Mouse (Mus musculus): ENCODE measurements around the gene Nkd1. TPM values are rescaled to one million over a fixed set of nuclear protein-coding genes. Genes with fewer than 3 reads are reported as not detected.

Gene Nkd1
- 27.8 and 28.4 TPM in 2 replicates for polyA plus RNA-seq (2015; fragmentation: Nextera tagmentation; extraction: Ambion mirVana)

DNA sequence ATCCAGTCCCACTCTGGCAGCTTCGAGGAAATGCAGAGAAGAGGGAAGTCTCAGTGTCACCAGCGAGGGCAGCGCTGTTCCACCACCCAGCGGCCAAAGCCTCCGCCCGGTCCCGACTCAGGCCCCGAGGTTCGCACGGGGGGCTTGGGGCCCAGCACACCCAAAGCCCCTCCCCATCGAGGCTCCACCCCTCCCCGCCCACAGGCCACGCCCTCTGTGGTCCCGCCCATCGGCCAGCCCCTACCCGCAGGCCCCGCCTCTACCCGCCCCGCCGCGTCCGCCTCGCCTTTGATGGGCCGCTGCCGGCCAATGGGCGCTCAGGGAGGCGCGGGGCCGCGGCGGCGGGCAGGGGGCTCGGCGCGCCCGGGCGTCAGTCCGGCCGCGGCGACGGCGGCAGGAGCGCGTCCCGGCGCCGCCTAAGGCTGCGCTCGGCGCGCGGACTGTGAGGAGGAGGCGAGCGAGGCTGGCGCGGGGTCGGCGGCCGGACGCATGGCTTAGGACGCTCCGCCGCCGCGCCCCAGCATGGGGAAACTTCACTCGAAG is at the start of gene Nkd1:
Gene Nkd1 (plus strand): TSS at position 370 of the 543 bp plus-strand sequence.
- H3K4me2 ChIP-seq (ENCODE audit: low read depth, low read length), result peak within 1 kb of the TSS; percentile 99
- H3K36me3 ChIP-seq (ENCODE audit: control insufficient read depth, insufficient read depth, low read length), result no peaks in the 10 kb centered on the region
- WGBS, result under 1% methylated on average over 65 of the region's 67 CpGs
- H3K4me3 ChIP-seq (ENCODE audit: low read length), result peak within 1 kb of the TSS; percentile 74
- H3K9ac ChIP-seq (ENCODE audit: low read depth, low read length), result peak within 1 kb of the TSS; percentile 82
- H3K27me3 ChIP-seq (replicated peaks; ENCODE audit: control insufficient read depth, insufficient read depth, low read length), result peaks cover 13% of the 10 kb centered on the region; the same call in 1 of the 2 replicates
- peaks cover 19% of the 10 kb centered on the region; the same call in 1 of the 2 replicates for H3K4me1 ChIP-seq (ENCODE audit: control insufficient read depth, insufficient read depth, low read length)
- H3K9me3 ChIP-seq (ENCODE audit: control insufficient read depth, low read length), result no peaks in the 10 kb centered on the region
- peak within 1 kb of the TSS; percentile 38; the same call in 1 of the 2 replicates for H3K27ac ChIP-seq (ENCODE audit: low read length)
- ATAC-seq, result peak; percentile 93

DNA sequence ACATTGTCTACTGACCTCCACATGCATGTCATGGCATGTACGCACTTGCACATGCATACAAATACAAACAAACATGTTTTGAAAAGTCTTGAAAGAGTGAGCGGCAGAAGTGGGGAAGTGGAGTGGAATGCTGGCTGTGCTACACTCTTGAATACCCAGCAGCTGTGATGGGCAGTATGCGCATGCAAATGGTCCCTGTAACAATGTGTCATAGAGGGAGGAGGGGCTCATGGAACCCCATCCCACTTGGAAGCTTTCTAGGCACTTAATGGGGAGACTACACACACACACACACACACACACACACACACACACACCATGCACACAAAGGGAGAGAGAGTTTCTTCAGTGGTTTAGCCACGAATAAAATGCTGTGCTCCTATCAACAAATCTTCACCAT is 39.9 kb upstream of the Nkd1 start:
- WGBS, result 79% methylated on average over 4 of the region's 4 CpGs

DNA sequence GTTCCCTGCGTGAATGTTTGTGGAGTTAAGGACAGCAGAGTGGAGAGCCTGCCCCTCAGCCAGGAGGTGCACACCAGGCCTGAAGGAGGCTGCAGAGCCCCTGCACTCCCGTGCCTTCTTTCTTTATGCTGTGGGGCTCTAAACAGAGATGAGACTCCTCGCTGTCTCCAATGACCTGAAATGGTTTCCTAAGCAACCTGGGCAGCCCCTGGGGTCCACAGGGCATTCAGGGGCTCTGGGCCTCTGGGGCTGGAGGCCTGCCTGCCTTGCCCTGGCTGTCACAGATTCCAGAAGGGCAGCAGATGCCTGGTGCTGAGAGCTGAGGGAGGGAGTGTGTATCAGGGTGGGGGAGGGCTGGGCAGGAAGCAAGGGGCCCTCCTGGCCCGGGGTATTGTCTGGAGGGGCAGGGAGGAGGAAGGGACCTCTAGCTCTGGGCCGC is 32.7 kb upstream of the Nkd1 start:
- peak; percentile 38; the same call in 1 of the 2 replicates for ATAC-seq
- Histone ChIP-seq H3K4me1 (ENCODE audit: control insufficient read depth, insufficient read depth, low read length) (peaks cover 7% of the 10 kb centered on the region; the same call in 1 of the 2 replicates), H3K27ac (ENCODE audit: low read length) (no peak overlapping the region), H3K4me2 (ENCODE audit: low read depth, low read length) (no peak overlapping the region), H3K9me3 (ENCODE audit: control insufficient read depth, low read length) (no peaks in the 10 kb centered on the region), H3K4me3 (ENCODE audit: low read length) (no peak overlapping the region), H3K36me3 (ENCODE audit: control insufficient read depth, insufficient read depth, low read length) (no peaks in the 10 kb centered on the region), H3K27me3 (replicated peaks; ENCODE audit: control insufficient read depth, insufficient read depth, low read length) (no peaks in the 10 kb centered on the region), H3K9ac (ENCODE audit: low read depth, low read length) (no peak overlapping the region)
- WGBS, result 19% methylated on average over 5 of the region's 5 CpGs

More for the DNA sequence above, 39.9 kb upstream of the Nkd1 start:
- H3K9me3 ChIP-seq (ENCODE audit: control insufficient read depth, low read length), result no peaks in the 10 kb centered on the region
- no peaks in the 10 kb centered on the region for H3K4me1 ChIP-seq (ENCODE audit: control insufficient read depth, insufficient read depth, low read length)
- no peak overlapping the region for H3K27ac ChIP-seq (ENCODE audit: low read length)
- H3K27me3 ChIP-seq (replicated peaks; ENCODE audit: control insufficient read depth, insufficient read depth, low read length), result no peaks in the 10 kb centered on the region
- no peaks in the 10 kb centered on the region for H3K36me3 ChIP-seq (ENCODE audit: control insufficient read depth, insufficient read depth, low read length)
- H3K9ac ChIP-seq (ENCODE audit: low read depth, low read length), result no peak overlapping the region
- ATAC-seq, result no peak
- no peak overlapping the region for H3K4me3 ChIP-seq (ENCODE audit: low read length)
- no peak overlapping the region for H3K4me2 ChIP-seq (ENCODE audit: low read depth, low read length)

DNA sequence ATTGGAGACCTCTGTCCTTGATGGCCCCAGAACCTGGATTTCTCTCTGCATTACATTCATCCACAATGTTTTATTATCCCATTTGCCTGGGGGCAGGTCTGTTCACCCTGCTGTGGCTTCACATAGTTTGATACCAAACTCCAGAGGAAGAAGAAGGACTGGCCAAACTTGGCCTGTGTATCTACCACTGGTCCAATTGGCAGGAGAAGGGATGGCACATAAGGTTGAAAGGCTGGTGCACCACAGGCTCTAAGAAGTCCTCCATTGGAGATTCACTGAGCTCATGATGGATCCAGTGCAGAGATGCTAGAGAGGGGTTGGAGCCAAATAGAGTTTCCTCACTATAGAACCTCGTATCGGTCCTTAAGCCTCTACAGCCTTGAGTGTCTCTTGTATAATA is 27.1 kb upstream of the Nkd1 start:
- ATAC-seq, result no peak
- Histone ChIP-seq H3K4me3 (ENCODE audit: low read length) (no peak overlapping the region), H3K4me2 (ENCODE audit: low read depth, low read length) (no peak overlapping the region), H3K4me1 (ENCODE audit: control insufficient read depth, insufficient read depth, low read length) (no peaks in the 10 kb centered on the region), H3K9me3 (ENCODE audit: control insufficient read depth, low read length) (no peaks in the 10 kb centered on the region), H3K27ac (ENCODE audit: low read length) (no peak overlapping the region), H3K9ac (ENCODE audit: low read depth, low read length) (no peak overlapping the region), H3K27me3 (replicated peaks; ENCODE audit: control insufficient read depth, insufficient read depth, low read length) (no peaks in the 10 kb centered on the region), H3K36me3 (ENCODE audit: control insufficient read depth, insufficient read depth, low read length) (no peaks in the 10 kb centered on the region)
- WGBS, result 87% methylated on average over 2 of the region's 2 CpGs

DNA sequence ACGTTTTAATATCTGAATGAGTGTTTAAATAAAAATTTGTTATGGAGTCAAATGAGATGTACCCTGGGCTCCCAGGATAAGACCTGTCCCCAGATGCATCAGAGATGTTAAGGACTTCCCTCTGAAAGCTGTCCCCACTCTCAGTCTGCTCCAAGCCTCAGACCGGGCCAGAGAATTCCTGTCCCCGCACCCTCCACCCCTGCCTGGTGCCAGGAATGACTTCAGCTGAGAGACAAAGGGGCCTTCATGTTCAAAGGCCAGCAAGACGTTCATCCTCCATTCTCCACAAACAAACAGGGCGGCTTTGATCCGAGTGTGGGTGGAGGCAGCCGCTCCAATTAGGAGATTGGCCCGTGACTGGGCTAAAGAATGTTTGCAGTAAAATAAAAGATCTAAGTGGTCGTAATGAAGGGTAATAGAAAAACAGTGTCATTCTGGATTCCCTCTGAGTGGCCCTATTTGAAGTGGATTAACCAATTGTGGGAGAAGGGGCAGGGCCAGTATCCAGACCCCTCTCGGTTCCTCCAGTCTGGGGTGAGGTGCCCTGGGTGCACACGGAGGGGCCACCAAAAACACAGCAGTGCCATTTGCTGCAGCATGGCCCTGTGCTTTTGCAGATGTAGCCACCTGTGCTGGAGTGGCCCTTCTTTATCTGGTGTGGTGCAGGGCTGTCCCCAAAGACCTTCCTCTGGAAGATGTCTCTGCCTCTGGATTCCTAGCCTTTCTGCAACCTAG is 25.9 kb upstream of the Nkd1 start:
- WGBS, result 18% methylated on average over 11 of the region's 11 CpGs
- H3K4me3 ChIP-seq (ENCODE audit: low read length), result no peak overlapping the region
- no peaks in the 10 kb centered on the region for H3K4me1 ChIP-seq (ENCODE audit: control insufficient read depth, insufficient read depth, low read length)
- no peak overlapping the region for H3K27ac ChIP-seq (ENCODE audit: low read length)
- no peaks in the 10 kb centered on the region for H3K27me3 ChIP-seq (replicated peaks; ENCODE audit: control insufficient read depth, insufficient read depth, low read length)
- H3K36me3 ChIP-seq (ENCODE audit: control insufficient read depth, insufficient read depth, low read length), result no peaks in the 10 kb centered on the region
- H3K9ac ChIP-seq (ENCODE audit: low read depth, low read length), result no peak overlapping the region
- no peak overlapping the region for H3K4me2 ChIP-seq (ENCODE audit: low read depth, low read length)
- no peak for ATAC-seq
- H3K9me3 ChIP-seq (ENCODE audit: control insufficient read depth, low read length), result no peaks in the 10 kb centered on the region

DNA sequence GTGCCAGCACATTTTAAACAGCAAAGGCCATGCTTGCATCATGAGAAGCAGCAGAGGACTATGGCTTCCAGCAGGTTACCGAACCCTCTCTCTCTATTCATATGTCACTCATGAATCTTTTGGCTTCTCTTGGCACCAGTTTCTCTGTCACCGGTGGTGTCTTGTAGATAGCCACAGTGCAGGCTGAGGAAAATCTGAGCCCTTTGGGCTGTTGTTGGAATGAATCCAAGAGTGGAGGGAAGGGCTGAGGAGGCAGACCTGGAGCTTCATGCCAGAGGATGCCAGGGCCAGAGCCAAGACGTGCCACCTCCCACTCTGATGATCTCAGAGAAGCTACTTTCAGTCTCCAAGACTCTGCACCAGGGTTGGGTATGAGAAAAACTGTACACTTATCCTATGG is 19.0 kb upstream of the Nkd1 start:
- no peak for ATAC-seq
- Histone ChIP-seq H3K36me3 (ENCODE audit: control insufficient read depth, insufficient read depth, low read length) (no peaks in the 10 kb centered on the region), H3K4me1 (ENCODE audit: control insufficient read depth, insufficient read depth, low read length) (no peaks in the 10 kb centered on the region), H3K4me2 (ENCODE audit: low read depth, low read length) (no peak overlapping the region), H3K27ac (ENCODE audit: low read length) (no peak overlapping the region), H3K4me3 (ENCODE audit: low read length) (no peak overlapping the region), H3K9ac (ENCODE audit: low read depth, low read length) (no peak overlapping the region), H3K27me3 (replicated peaks; ENCODE audit: control insufficient read depth, insufficient read depth, low read length) (no peaks in the 10 kb centered on the region), H3K9me3 (ENCODE audit: control insufficient read depth, low read length) (no peaks in the 10 kb centered on the region)
- WGBS, result 92% methylated on average over 3 of the region's 3 CpGs

DNA sequence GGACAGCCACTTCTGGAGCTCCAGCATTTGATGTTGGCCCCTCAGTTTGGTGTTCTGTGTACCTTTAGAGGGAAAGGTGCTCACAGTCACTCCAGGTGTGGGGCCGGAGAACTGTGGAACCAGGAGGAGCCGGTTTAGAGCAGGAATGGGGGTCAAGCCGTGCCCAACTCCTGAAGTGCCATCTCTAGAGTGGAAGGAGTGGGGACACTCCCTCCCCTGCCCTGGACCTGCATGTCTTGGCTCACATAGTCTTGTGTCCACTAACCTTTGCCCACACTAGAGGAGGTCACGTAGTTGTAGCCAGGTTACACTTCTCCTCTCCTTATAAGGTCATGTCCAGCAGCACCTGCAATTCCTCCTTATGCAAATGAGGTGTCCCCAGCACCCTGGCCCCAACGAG is 14.2 kb upstream of the Nkd1 start:
- WGBS, result 76% methylated on average over 5 of the region's 5 CpGs
- no peak for ATAC-seq
- no peak overlapping the region for H3K4me2 ChIP-seq (ENCODE audit: low read depth, low read length)
- no peaks in the 10 kb centered on the region for H3K4me1 ChIP-seq (ENCODE audit: control insufficient read depth, insufficient read depth, low read length)
- no peaks in the 10 kb centered on the region for H3K9me3 ChIP-seq (ENCODE audit: control insufficient read depth, low read length)
- H3K4me3 ChIP-seq (ENCODE audit: low read length), result no peak overlapping the region
- H3K36me3 ChIP-seq (ENCODE audit: control insufficient read depth, insufficient read depth, low read length), result no peaks in the 10 kb centered on the region
- H3K27me3 ChIP-seq (replicated peaks; ENCODE audit: control insufficient read depth, insufficient read depth, low read length), result peaks cover 5% of the 10 kb centered on the region; the same call in 1 of the 2 replicates
- H3K27ac ChIP-seq (ENCODE audit: low read length), result no peak overlapping the region
- H3K9ac ChIP-seq (ENCODE audit: low read depth, low read length), result no peak overlapping the region

DNA sequence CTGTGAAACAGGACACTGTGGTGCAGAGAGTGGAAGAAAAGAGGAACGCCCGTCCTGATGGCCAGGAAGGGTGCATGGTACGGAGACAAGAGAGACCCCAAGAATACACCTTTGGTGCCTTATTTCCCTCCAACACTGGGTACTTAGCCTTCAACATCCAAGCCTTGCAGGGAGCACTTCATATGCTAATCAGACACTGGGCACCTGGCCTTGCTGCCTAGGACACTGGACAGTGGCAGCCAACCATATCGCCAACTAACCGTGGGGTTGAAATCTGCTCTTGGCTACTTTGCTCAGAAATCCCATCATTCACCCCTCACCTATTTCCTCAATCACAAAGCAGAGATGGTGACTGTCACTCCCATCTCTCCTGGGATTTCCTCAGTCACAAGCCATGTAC is 10.1 kb upstream of the Nkd1 start:
- Histone ChIP-seq H3K4me3 (ENCODE audit: low read length) (no peak overlapping the region), H3K36me3 (ENCODE audit: control insufficient read depth, insufficient read depth, low read length) (no peaks in the 10 kb centered on the region), H3K4me2 (ENCODE audit: low read depth, low read length) (no peak overlapping the region), H3K9me3 (ENCODE audit: control insufficient read depth, low read length) (no peaks in the 10 kb centered on the region), H3K27ac (ENCODE audit: low read length) (no peak overlapping the region), H3K27me3 (replicated peaks; ENCODE audit: control insufficient read depth, insufficient read depth, low read length) (peaks cover 19% of the 10 kb centered on the region; the same call in 1 of the 2 replicates), H3K4me1 (ENCODE audit: control insufficient read depth, insufficient read depth, low read length) (no peaks in the 10 kb centered on the region), H3K9ac (ENCODE audit: low read depth, low read length) (no peak overlapping the region)
- WGBS, result 90% methylated on average over 5 of the region's 5 CpGs
- ATAC-seq, result no peak

DNA sequence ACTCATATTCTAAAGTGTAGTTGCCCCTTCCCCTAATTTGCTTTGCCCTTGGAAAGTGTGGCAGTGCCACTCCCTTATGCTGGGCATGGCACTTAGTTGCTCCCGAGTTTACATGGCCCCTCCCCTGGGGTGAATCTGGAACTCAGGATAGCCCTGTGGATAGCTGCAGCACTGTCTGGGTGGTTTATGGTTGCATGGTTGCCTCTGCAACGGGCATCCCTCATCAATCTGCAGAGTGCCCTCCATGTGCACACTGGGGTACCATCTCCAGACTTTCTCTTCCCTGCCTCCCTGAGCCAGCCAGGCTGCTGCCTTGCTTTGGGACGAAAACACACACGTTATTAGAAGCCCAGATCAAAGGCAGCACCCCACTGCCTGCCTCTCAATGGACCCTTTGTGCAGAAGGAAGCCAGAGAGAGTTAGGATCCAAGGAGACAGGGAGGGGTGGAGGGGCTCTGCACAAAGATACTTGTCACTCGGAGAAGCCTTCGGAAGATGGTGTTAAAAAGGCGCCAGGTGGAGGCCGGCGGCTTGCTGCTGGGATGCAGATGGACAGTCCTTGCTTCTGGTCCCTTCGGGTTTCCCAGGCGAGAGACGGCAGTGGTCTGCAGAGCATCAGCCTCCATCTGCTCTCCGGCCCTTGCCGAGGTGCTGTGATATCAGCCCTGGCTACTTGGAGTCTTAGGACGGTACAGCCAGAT is 8.9 kb upstream of the Nkd1 start:
- Histone ChIP-seq H3K27ac (ENCODE audit: low read length) (no peak overlapping the region), H3K27me3 (replicated peaks; ENCODE audit: control insufficient read depth, insufficient read depth, low read length) (peaks cover 23% of the 10 kb centered on the region; the same call in 1 of the 2 replicates), H3K9ac (ENCODE audit: low read depth, low read length) (no peak overlapping the region), H3K4me2 (ENCODE audit: low read depth, low read length) (no peak overlapping the region), H3K36me3 (ENCODE audit: control insufficient read depth, insufficient read depth, low read length) (no peaks in the 10 kb centered on the region), H3K4me3 (ENCODE audit: low read length) (no peak overlapping the region), H3K9me3 (ENCODE audit: control insufficient read depth, low read length) (no peaks in the 10 kb centered on the region), H3K4me1 (ENCODE audit: control insufficient read depth, insufficient read depth, low read length) (no peaks in the 10 kb centered on the region)
- ATAC-seq, result no peak
- WGBS, result 11% methylated on average over 15 of the region's 15 CpGs
